Mouse (Mus musculus): Measurements from ENCODE around the gene Cfap36. TPM values are rescaled to one million over a fixed set of nuclear protein-coding genes. Genes with fewer than 3 reads are reported as not detected.

Gene Cfap36
- polyA plus RNA-seq, 1 experiment: 17.6 TPM

DNA sequence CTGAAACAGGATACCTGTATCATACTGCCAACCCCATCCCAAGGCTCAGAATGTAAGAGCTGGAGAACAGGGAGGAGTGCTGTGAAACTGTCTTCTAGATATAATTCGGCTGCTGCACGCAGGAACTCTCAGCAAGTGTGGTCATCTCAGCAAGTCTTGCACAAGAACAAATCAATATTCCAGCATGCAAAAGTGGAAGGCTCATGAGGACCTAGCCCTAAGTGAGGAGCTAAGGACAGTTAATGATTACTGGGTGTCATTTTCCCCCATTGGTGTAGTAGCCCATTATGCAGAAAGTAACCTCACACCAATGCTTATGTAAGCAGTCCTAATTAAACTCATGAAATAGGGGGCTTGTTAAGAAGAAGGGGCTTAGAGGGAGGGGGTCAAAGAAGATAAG lies 18.3 kb downstream of the Cfap36 start:
- Histone ChIP-seq H3K4me2 (ENCODE audit: low read depth) (no peak overlapping the region), H3K4me3 (no peak overlapping the region), H3ac (ENCODE audit: control insufficient read depth, insufficient read length) (no peak overlapping the region), H3K79me2 (ENCODE audit: control insufficient read depth, insufficient read depth) (no peaks in the 10 kb centered on the region), H3K36me3 (ENCODE audit: control insufficient read depth, insufficient read depth) (peaks cover 62% of the 10 kb centered on the region), H3K27me3 (ENCODE audit: control insufficient read depth, insufficient read depth, insufficient read length) (no peaks in the 10 kb centered on the region)
- TF ChIP-seq MYOD1 (IDR thresholded peaks at IDR 0.05; ENCODE audit: control insufficient read depth in 1 of 3, insufficient read length in 2 of 3, low read depth in 2 of 3): no peak
- no peak for TF ChIP-seq MYOG (IDR thresholded peaks at IDR 0.05; ENCODE audit: control insufficient read depth in 1 of 3, insufficient read depth in 1 of 3, insufficient read length in 2 of 3, low read depth in 2 of 3)
- no peak for TF ChIP-seq TCF12 (IDR thresholded peaks at IDR 0.05; ENCODE audit: insufficient read depth, poor library complexity, severe bottlenecking)
- TF ChIP-seq MAX (IDR thresholded peaks at IDR 0.05; ENCODE audit: low read depth): no peak
- no peak for TF ChIP-seq POLR2A (IDR thresholded peaks at IDR 0.05; ENCODE audit: insufficient read length, low read depth)
- TF ChIP-seq TCF3 (IDR thresholded peaks at IDR 0.05; ENCODE audit: insufficient read length, low read depth): no peak
- no peak for TF ChIP-seq CEBPB (IDR thresholded peaks at IDR 0.05; ENCODE audit: insufficient read depth, poor library complexity, severe bottlenecking)
- TF ChIP-seq SRF (IDR thresholded peaks at IDR 0.05; ENCODE audit: control insufficient read depth, insufficient read length, low read depth): no peak
- TF ChIP-seq E2F4 (IDR thresholded peaks at IDR 0.05; ENCODE audit: insufficient read depth): no peak
- TF ChIP-seq REST (IDR thresholded peaks at IDR 0.05; ENCODE audit: insufficient read depth, insufficient read length): no peak
- TF ChIP-seq POLR2AphosphoS2 (IDR thresholded peaks at IDR 0.05; ENCODE audit: insufficient read length, low read depth): no peak
- TF ChIP-seq USF1 (IDR thresholded peaks at IDR 0.05; ENCODE audit: low read depth): no peak

DNA sequence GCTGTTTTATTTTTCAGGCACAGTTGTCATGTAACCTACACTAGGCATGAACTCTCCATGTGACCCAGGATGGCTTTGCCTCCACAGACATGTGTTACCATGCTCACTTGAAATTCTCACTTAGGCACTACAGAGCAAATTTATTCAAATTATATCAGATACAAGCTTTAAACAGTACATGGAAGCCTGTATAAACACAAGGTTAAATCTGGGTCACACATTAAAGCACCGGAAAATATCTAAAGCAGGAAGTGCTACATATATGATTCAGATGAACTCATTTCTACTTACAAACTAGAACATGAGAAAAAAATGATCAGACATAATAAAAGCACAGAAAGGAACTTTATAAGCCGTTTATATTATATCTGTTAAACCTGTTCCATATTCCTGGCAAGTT lies 22.5 kb downstream of the Cfap36 start:
- TF ChIP-seq MYOD1 (IDR thresholded peaks at IDR 0.05; ENCODE audit: control insufficient read depth in 1 of 3, insufficient read length in 2 of 3, low read depth in 2 of 3) (no peak), E2F4 (IDR thresholded peaks at IDR 0.05; ENCODE audit: insufficient read depth) (no peak), POLR2A (IDR thresholded peaks at IDR 0.05; ENCODE audit: insufficient read length, low read depth) (no peak), USF1 (IDR thresholded peaks at IDR 0.05; ENCODE audit: low read depth) (no peak), MAX (IDR thresholded peaks at IDR 0.05; ENCODE audit: low read depth) (no peak), SRF (IDR thresholded peaks at IDR 0.05; ENCODE audit: control insufficient read depth, insufficient read length, low read depth) (no peak), MYOG (IDR thresholded peaks at IDR 0.05; ENCODE audit: control insufficient read depth in 1 of 3, insufficient read depth in 1 of 3, insufficient read length in 2 of 3, low read depth in 2 of 3) (no peak), CEBPB (IDR thresholded peaks at IDR 0.05; ENCODE audit: insufficient read depth, poor library complexity, severe bottlenecking) (no peak), POLR2AphosphoS2 (IDR thresholded peaks at IDR 0.05; ENCODE audit: insufficient read length, low read depth) (no peak), REST (IDR thresholded peaks at IDR 0.05; ENCODE audit: insufficient read depth, insufficient read length) (no peak)
- no peak overlapping the region for H3ac ChIP-seq (ENCODE audit: control insufficient read depth, insufficient read length)
- H3K4me3 ChIP-seq: no peak overlapping the region

DNA sequence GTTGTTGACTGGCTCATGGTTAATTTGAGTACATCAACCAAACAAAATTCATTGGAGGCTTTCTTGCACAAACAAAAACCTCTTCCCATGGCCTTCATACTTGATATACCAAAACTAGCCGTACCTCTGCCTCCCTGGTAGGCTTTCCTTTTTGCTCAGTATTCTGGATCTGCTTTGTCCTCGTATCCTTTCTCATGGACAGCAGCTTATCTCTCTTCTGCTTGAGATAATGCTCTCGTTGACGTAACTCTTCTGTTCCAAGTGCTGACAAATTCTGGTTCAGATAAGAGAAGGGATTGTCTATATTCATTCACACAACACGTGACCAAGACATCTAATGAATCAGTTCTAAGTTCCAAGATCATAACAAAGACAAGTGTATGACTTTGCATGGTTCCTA lies 24.9 kb downstream of the Cfap36 start:
- H3K27me3 ChIP-seq (ENCODE audit: control insufficient read depth, insufficient read depth, insufficient read length): no peaks in the 10 kb centered on the region
- H3ac ChIP-seq (ENCODE audit: control insufficient read depth, insufficient read length): no peak overlapping the region
- TF ChIP-seq MYOD1 (IDR thresholded peaks at IDR 0.05; ENCODE audit: control insufficient read depth in 1 of 3, insufficient read length in 2 of 3, low read depth in 2 of 3) (no peak), MYOG (IDR thresholded peaks at IDR 0.05; ENCODE audit: control insufficient read depth in 1 of 3, insufficient read depth in 1 of 3, insufficient read length in 2 of 3, low read depth in 2 of 3) (no peak), POLR2A (IDR thresholded peaks at IDR 0.05; ENCODE audit: insufficient read length, low read depth) (no peak), TCF12 (IDR thresholded peaks at IDR 0.05; ENCODE audit: insufficient read depth, poor library complexity, severe bottlenecking) (no peak), CEBPB (IDR thresholded peaks at IDR 0.05; ENCODE audit: insufficient read depth, poor library complexity, severe bottlenecking) (no peak)
- H3K4me2 ChIP-seq (ENCODE audit: low read depth): no peak overlapping the region
- no peak overlapping the region for H3K4me3 ChIP-seq
- H3K79me2 ChIP-seq (ENCODE audit: control insufficient read depth, insufficient read depth): no peaks in the 10 kb centered on the region
- peaks cover 82% of the 10 kb centered on the region for H3K36me3 ChIP-seq (ENCODE audit: control insufficient read depth, insufficient read depth)

More for the DNA sequence above, 22.5 kb downstream of the Cfap36 start:
- Histone ChIP-seq H3K4me2 (ENCODE audit: low read depth) (no peak overlapping the region), H3K36me3 (ENCODE audit: control insufficient read depth, insufficient read depth) (peaks cover 72% of the 10 kb centered on the region), H3K27me3 (ENCODE audit: control insufficient read depth, insufficient read depth, insufficient read length) (no peaks in the 10 kb centered on the region), H3K79me2 (ENCODE audit: control insufficient read depth, insufficient read depth) (no peaks in the 10 kb centered on the region)

DNA sequence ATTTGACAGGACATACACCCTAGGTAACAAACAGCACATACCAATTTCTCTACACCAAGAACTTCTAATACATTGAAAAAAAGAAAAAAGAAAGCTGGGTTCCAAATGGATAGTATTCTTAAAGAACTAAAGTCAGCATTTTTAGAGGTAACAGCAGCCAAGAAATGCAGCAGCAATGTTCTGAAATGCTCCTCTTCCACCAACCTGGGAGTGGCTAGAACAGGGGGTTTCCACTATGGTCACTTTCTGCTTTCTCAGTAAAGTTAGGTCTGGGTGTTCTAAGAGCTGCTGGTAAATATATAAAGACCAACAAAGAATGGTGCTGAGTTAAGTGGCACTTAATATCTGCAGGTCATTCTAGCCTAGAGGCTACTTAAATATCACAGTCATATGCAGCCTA lies 28.2 kb downstream of the Cfap36 start:
- Histone ChIP-seq H3K79me2 (ENCODE audit: control insufficient read depth, insufficient read depth) (no peaks in the 10 kb centered on the region), H3K4me3 (no peak overlapping the region), H3K27me3 (ENCODE audit: control insufficient read depth, insufficient read depth, insufficient read length) (no peaks in the 10 kb centered on the region), H3K36me3 (ENCODE audit: control insufficient read depth, insufficient read depth) (peaks cover 85% of the 10 kb centered on the region), H3ac (ENCODE audit: control insufficient read depth, insufficient read length) (no peak overlapping the region), H3K4me2 (ENCODE audit: low read depth) (no peak overlapping the region)
- TF ChIP-seq TCF3 (IDR thresholded peaks at IDR 0.05; ENCODE audit: insufficient read length, low read depth) (no peak), SRF (IDR thresholded peaks at IDR 0.05; ENCODE audit: control insufficient read depth, insufficient read length, low read depth) (no peak), MYOD1 (IDR thresholded peaks at IDR 0.05; ENCODE audit: control insufficient read depth in 1 of 3, insufficient read length in 2 of 3, low read depth in 2 of 3) (no peak), USF1 (IDR thresholded peaks at IDR 0.05; ENCODE audit: low read depth) (no peak), MAX (IDR thresholded peaks at IDR 0.05; ENCODE audit: low read depth) (no peak), TCF12 (IDR thresholded peaks at IDR 0.05; ENCODE audit: insufficient read depth, poor library complexity, severe bottlenecking) (no peak), E2F4 (IDR thresholded peaks at IDR 0.05; ENCODE audit: insufficient read depth) (no peak), POLR2A (IDR thresholded peaks at IDR 0.05; ENCODE audit: insufficient read length, low read depth) (no peak), MYOG (IDR thresholded peaks at IDR 0.05; ENCODE audit: control insufficient read depth in 1 of 3, insufficient read depth in 1 of 3, insufficient read length in 2 of 3, low read depth in 2 of 3) (no peak), POLR2AphosphoS2 (IDR thresholded peaks at IDR 0.05; ENCODE audit: insufficient read length, low read depth) (no peak), REST (IDR thresholded peaks at IDR 0.05; ENCODE audit: insufficient read depth, insufficient read length) (no peak), CEBPB (IDR thresholded peaks at IDR 0.05; ENCODE audit: insufficient read depth, poor library complexity, severe bottlenecking) (no peak)

DNA sequence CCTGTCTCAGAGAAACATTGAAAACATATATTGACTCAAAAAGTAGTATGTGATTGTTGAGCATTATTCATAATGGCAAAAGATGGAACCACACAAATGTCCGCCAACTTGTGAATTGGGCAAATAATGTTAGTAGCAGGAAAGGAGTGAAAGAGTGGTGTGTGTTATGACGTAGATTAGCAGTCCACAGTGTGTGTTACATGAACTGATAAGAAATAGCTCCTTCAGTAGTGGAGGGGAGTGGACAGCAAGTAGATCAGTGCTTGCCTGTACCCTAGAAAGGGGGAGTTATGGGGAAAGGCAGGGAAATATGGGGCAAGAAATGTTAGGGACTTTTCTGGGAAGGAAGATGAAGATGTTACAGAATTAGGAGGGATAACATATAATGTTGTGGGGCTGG lies 31.0 kb downstream of the Cfap36 start:
- Histone ChIP-seq H3K4me3 (no peak overlapping the region), H3K4me2 (ENCODE audit: low read depth) (no peak overlapping the region), H3K27me3 (ENCODE audit: control insufficient read depth, insufficient read depth, insufficient read length) (no peaks in the 10 kb centered on the region), H3ac (ENCODE audit: control insufficient read depth, insufficient read length) (no peak overlapping the region), H3K36me3 (ENCODE audit: control insufficient read depth, insufficient read depth) (peaks cover 82% of the 10 kb centered on the region), H3K79me2 (ENCODE audit: control insufficient read depth, insufficient read depth) (no peaks in the 10 kb centered on the region)
- no peak for TF ChIP-seq MYOG (IDR thresholded peaks at IDR 0.05; ENCODE audit: control insufficient read depth in 1 of 3, insufficient read depth in 1 of 3, insufficient read length in 2 of 3, low read depth in 2 of 3)
